Mouse (Mus musculus) thymus, adult 2 months (tissue): ENCODE results near the gene Flt3. TPM values are rescaled to one million over a fixed set of nuclear protein-coding genes. Genes with fewer than 3 reads are reported as not detected.

Experiments
- DNase-seq: peaks from one replicate; pipeline ENCODE4 v3.0.0; 2021
- H3K27ac ChIP-seq: fragments of 200-500 bp; 2 replicates; pipeline ENCODE4 v1.5.1; 2012; ENCODE audit warnings: low read length, control low read depth; ENCODE audit not compliant: control insufficient read depth, insufficient read depth
- H3K27me3 ChIP-seq: fragments of 200-500 bp; 2 replicates; pipeline ENCODE4 v1.6.1; 2012; ENCODE audit warnings: mild to moderate bottlenecking, low read length, moderate library complexity, mixed read lengths; ENCODE audit not compliant: control insufficient read depth, insufficient read depth
- H3K36me3 ChIP-seq: fragments of 200-500 bp; 2 replicates; pipeline ENCODE4 v1.6.1; 2012; ENCODE audit warnings: mild to moderate bottlenecking, low read length, moderate library complexity; ENCODE audit not compliant: control insufficient read depth, insufficient read depth
- H3K4me1 ChIP-seq: fragments of 200-500 bp; replicated peaks from 2 replicates; pipeline ENCODE4 v1.6.1; 2012; ENCODE audit warnings: low read length; ENCODE audit not compliant: control insufficient read depth, insufficient read depth
- H3K4me3 ChIP-seq: fragments of 200-500 bp; 2 replicates; pipeline ENCODE4 v1.5.1; 2012; ENCODE audit warnings: mild to moderate bottlenecking, low read length, control low read depth, moderate library complexity; ENCODE audit not compliant: control insufficient read depth, insufficient read depth
- CTCF ChIP-seq: fragments of 200-500 bp; IDR thresholded peaks from 2 replicates; pipeline ENCODE4 v1.5.1; 2012; ENCODE audit warnings: mild to moderate bottlenecking, control low read depth, low read length, moderate library complexity, borderline replicate concordance; ENCODE audit not compliant: control insufficient read depth, poor library complexity, insufficient read depth; ENCODE audit errors: extremely low read depth
- POLR2A ChIP-seq: fragments of 200-500 bp; IDR thresholded peaks from 2 replicates; pipeline ENCODE4 v1.6.1; 2012; ENCODE audit warnings: mild to moderate bottlenecking, low read length, control low read depth, moderate library complexity; ENCODE audit not compliant: control insufficient read depth, poor library complexity, insufficient read depth; ENCODE audit errors: extremely low read depth
- WGBS: fragments of 180-500 bp; shearing (Covaris S2); methylation state at CpG from one replicate; pipeline ENCODE4 v1.1.7; 2018; 5-methylcytosine and 5-hydroxymethylcytosine counted together
- polyA plus RNA-seq: library from polyadenylated mRNA; depleted of rRNA; stranded (reverse); fragments of >200 nt; gene quantifications from 2 replicates; pipeline ENCODE4 v1.2.3, GENCODE M21; 2012

Flt3 gene
- polyA plus RNA-seq, 1 experiment = 5.8 TPM

DNA sequence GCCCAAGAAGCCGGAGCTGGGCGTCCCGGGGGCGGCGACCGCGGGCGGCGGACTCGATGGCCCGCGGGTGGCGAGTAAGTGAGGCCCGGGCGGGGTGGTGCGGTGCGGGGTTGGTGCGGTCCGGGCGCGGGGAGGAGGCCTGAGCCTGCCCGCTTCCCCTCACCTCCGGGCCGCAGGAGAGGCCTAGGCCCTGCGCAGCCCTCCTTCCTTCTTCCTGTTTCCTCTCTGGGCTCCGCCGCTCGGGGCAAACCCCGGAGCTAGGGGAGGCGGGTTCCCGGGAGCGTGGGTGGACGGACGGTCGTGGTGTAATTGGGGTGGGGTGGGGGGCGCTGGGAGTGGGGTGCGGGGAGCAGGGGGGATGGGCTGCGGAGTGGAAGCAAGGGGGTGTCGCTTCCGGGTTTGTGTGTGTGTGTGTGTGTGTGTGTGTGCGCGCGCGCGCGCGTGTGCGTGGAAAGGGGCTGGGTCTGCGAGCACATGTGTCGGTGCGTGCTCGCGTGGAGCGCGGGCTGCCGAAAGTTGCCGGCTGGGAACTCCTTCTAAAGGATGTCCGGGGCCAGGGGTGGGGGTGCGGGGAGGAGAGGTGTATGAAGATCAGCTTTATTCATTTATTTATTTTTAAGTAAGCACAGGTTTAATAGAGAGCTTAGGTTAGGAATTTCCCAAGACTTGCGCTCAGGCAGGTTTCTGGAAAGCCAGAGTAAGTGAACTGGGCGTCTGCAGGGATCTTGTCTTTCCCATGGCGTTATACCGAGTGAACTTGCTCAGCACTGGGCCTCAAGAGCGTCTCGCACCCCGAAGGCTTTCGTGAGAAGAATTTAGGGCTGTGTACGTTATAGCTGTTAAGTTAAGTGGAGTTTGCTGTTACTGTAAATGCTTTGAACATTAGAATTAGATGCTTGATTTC lies 30.9 kb upstream of the Flt3 start:
- Histone ChIP-seq H3K27me3 (no peaks in the 10 kb centered on the region), H3K4me3 (peak overlapping the region; percentile 67), H3K4me1 (peaks cover 29% of the 10 kb centered on the region), H3K27ac (peak overlapping the region; percentile 86), H3K36me3 (no peaks in the 10 kb centered on the region; the same call in 1 of the 2 replicates)
- peak; percentile 84 for DNase-seq
- peak; percentile 60; the same call in 1 of the 2 replicates for TF ChIP-seq POLR2A
- TF ChIP-seq CTCF = no peak
- WGBS = under 1% methylated on average over 66 of the region's 68 CpGs

DNA sequence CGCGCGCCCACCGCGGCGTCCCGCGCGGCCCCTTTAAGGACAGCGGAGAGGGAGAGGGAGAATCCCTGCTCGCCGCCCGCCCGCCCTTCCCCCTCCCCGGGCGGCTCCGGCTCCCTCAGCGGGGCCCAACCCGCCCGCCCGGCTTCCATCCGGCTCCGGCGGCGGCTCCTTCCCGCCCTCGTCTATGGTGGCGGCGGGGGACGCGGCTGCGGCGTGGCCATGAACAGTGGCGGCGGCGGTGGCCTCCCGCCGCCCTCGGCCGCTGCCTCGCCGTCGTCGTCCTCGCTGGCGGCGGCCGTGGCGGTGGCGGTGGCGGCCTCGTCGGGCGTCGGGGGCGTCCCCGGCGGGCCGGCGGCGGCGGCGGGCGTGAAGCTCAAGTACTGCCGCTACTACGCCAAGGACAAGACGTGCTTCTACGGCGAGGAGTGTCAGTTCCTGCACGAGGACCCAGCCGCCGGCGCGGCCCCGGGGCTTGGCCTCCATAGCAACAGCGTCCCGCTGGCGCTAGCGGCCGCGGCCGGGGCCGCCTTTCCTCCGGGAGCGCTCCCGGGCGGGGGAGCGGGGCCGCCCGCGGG lies 30.2 kb upstream of the Flt3 start:
- peak; percentile 52 for DNase-seq
- no peaks in the 10 kb centered on the region for H3K27me3 ChIP-seq
- WGBS = under 1% methylated on average over 79 of the region's 91 CpGs

DNA sequence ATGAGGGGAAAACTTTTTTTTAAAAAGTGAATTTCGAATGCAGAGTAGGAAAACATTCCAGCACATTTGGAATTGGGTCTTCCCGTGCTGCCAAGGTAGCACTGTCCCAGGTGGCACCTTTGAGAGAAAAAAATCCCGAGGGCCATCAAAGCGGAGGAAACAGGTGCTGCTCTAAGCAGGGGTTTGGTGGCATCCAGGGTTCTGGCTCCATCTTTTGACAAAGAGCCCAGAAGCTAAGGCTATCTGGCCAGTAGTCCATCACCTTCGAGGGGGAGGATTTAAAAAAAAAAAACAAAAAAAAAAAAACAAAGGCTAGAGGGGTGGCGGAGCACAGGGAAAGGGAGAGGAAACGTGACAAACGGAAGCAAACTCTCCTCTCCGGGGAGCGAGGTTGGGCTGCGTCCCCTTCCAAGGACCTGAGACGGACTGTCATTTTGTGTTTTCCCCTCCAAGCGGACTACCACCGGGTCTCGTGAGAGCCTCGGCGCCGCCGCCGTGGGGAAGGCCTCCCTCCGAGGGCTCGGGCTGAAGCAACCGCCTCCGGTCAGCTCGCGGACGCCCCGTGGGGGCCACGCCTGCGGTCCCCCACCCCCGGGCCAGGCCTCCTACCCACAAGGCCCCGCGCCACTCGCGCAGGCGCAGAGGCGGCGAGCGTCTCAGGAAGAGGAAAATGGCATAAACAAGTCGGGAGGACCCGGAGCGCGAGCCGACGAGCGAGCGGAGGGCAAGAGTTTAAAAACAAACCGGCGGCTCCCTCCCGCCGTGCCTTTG lies 29.4 kb upstream of the Flt3 start, which contains the start of gene Pan3:
TSS of gene Pan3 (plus strand) at position 627 of the 771 bp plus-strand sequence.
- peak within 1 kb of the TSS; percentile 86 for H3K27ac ChIP-seq
- no peaks in the 10 kb centered on the region for H3K27me3 ChIP-seq
- peaks cover 31% of the 10 kb centered on the region for H3K4me1 ChIP-seq
- H3K36me3 ChIP-seq = no peaks in the 10 kb centered on the region
- TF ChIP-seq POLR2A (peak; percentile 96), CTCF (peak; percentile 34; the same call in 1 of the 2 replicates)
- peak within 1 kb of the TSS; percentile 67 for H3K4me3 ChIP-seq
- DNase-seq = peak; percentile 95
- WGBS = under 1% methylated on average over 51 of the region's 51 CpGs

More for the DNA sequence above, 30.2 kb upstream of the Flt3 start:
- no peak for TF ChIP-seq CTCF
- TF ChIP-seq POLR2A = no peak
- Histone ChIP-seq H3K36me3 (no peaks in the 10 kb centered on the region; the same call in 1 of the 2 replicates), H3K4me1 (peaks cover 29% of the 10 kb centered on the region), H3K27ac (peak overlapping the region; percentile 86), H3K4me3 (peak overlapping the region; percentile 67)

DNA sequence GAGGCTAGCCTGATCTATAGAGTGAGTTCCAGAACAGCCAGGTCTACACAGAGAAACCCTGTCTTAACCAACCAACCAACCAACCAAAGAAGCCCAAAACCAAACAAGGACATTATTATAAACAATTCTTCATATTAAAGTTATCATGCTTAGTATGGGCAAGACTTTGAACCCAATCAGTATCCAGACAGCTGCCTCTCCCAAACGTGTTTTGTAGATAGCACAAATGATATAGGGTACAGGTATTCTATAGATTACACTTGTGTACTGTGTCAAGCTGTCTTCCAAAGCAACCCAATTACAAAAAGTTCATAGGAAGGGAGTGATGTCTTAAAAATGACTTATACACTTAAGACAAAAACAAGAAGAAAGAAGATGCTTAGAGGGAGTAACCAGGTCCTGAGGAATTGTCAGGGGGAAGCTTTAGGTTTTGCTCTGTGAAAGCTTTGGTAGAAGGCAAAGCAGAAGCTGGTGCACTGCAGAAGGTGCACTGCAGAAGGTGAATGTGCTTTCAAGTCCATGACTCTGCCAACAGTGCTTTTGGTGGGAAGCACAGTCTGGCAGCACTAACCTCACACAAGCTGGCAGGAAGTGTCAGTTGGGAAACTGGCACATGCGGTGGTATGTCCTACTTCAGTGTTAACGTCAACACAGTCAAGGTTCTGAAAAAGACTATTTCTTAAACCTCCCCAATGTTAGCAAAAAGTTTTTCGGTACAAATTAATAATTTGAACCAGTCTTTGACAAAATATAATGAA lies 25.9 kb upstream of the Flt3 start:
- TF ChIP-seq CTCF = no peak
- TF ChIP-seq POLR2A = no peak
- no peak overlapping the region for H3K4me3 ChIP-seq
- H3K36me3 ChIP-seq = no peaks in the 10 kb centered on the region
- H3K27ac ChIP-seq = peak overlapping the region; percentile 93
- WGBS = 7% methylated on average over 4 of the region's 4 CpGs
- H3K4me1 ChIP-seq = peaks cover 25% of the 10 kb centered on the region
- H3K27me3 ChIP-seq = no peaks in the 10 kb centered on the region
- DNase-seq = peak; percentile 64

DNA sequence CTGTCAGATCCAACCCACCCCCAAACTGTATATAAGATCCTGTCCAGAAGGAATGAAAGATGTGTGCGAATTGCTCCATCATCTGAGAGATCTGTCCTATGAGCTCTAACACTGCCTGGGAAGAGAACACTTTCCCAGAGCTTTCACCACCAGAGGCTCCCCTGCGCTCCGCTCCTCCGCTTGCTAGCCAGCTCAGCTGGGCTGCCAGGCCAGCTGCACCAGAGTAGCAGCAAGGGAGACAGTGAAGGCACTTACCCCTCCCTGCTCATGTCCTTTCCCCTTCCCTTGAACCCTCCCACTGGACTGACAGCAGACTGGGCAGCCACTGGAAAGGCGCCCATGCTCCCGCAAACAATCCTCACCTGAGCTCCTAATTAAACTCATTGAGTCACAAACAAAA lies 23.3 kb upstream of the Flt3 start:
- H3K4me3 ChIP-seq = no peak overlapping the region
- TF ChIP-seq CTCF = no peak
- no peak for TF ChIP-seq POLR2A
- 94% methylated on average over 6 of the region's 6 CpGs for WGBS
- H3K27me3 ChIP-seq = no peaks in the 10 kb centered on the region
- H3K36me3 ChIP-seq = no peaks in the 10 kb centered on the region
- peaks cover 29% of the 10 kb centered on the region for H3K4me1 ChIP-seq
- H3K27ac ChIP-seq = no peak overlapping the region
- DNase-seq = no peak
